Comparison of ENCODE assay signal across 1 mouse cellular context in genomic region chr1:180911138-180911537, GRCm38 (mm10).
TF ChIP-seq lines count a peak whose summit lies in the region.

No protein-coding gene starts in this region.

TF ChIP-seq in MEL, 35 proteins besides CTCF, POLR2A, EP300 and RAD21:
- TF ChIP-seq ZC3H11A (IDR thresholded peaks at IDR 0.05; ENCODE audit: low read depth, low read length) (0 out of 2 replicates have a peak, but pooled peaks have one; percentile 9), SMC3 (IDR thresholded peaks at IDR 0.05; ENCODE audit: low read depth, low read length) (peak; percentile 29), NRF1 (IDR thresholded peaks at IDR 0.05; ENCODE audit: insufficient read depth, low read depth, low read length, poor library complexity, severe bottlenecking) (no peak)
